Mouse (Mus musculus) T-helper 1 cell (primary cell): ENCODE data around the gene Gm7954.
"Not testable (repeated sequence)": the region's sequence is repeated elsewhere in the genome, so short reads cannot be mapped to it uniquely, and the experiment has no call there.

Experiments
- in situ Hi-C: fragments of 300-600 bp; cut with MboI, MseI; formaldehyde crosslinking; loops from one replicate; pipeline ENCODE4 v1.15.1; 2025; ENCODE audit warnings: high pct_unique_total_duplicates

Gm7954 gene

DNA sequence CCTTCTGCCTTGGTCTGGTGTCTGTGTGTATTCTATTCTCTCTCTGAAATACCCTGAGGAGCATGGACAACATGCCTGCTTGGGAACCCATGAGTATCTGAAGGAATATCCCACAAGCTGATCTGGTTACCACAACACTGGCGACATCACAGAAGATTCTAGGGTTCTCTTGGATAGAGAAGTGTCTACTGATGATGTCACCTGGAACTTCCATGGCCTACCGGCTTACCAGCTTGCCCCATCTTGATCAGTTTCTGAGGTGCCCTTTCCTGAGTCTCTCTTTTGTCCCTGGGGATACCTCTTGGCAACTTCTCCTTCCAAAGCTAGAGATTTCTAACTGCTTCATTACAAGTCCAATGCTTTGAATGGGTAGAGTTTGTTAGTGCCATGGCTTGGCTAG is at the start of gene Gm7954:
TSS of gene Gm7954 (minus strand) at position 101 of the 400 bp plus-strand sequence.
- in situ Hi-C loops: loop anchor here (5.0 kb wide), 1 partner anchor 709 kb away; the partner anchor contains the start of gene Gm17027

DNA sequence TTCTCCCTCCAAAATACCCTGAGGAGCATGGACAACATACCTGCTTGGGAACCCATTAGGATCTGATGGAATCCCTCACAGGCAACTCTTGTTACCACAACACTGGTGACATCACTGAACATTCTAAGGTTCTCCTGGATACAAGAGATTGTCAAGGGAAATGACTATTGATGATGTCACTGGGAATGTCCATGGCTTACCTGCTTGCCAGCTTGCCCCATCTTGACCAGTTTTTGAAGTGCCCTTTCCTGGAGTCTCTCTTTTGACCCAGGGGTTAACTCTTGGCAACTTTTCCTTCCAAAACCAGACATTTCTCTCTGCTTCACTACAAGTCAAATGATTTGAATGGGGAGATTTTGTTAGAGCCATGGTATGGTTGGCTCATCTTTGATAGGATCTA is 36.1 kb upstream of the Gm7954 start, which contains the start of gene Gm3486:
TSS of gene Gm3486 (minus strand) at position 101 of the 400 bp plus-strand sequence.
- in situ Hi-C loops: loop anchor here (10.0 to 25.0 kb wide), 4 partner anchors 102 to 1523 kb away; partner anchors contain the start of genes Gm10376, Gm10377 and Gm7945

DNA sequence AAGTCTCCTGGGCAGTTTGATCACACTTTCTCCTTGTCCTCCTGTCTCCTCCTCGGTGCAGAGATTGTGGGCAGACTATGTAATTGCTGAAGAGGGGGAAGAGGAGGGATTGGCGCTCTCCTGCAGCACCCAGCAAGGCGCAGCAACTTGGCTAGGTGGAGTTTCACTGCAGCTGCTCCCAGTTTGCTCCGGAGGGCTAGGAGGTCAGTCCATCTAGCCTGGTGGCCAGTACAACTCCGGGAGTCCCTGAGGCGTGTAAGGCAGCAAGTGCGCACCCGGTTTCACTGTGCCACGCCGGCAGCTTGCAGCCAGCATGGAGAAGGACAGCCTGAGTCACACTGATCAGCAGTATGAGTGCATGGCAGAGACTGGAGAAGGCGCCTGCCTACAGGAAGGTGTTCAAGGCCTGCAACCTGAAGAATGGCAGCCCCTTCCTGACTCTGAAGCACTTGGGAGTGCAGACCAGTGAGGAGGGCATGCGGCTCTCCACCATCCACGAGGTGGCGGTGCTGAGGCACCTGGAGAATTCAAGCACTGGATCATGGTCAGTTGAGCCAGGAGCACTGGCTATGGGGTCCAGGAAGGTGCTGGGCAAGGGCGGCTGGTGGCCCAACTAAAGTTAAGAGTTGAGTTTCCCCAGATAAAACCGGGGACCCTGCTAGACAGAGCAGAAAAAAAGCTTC is 27.8 kb downstream of the Gm7954 start:
- in situ Hi-C loops: loop anchor here (5.0 kb wide), 1 partner anchor 292 kb away; no protein-coding TSS in a partner anchor

DNA sequence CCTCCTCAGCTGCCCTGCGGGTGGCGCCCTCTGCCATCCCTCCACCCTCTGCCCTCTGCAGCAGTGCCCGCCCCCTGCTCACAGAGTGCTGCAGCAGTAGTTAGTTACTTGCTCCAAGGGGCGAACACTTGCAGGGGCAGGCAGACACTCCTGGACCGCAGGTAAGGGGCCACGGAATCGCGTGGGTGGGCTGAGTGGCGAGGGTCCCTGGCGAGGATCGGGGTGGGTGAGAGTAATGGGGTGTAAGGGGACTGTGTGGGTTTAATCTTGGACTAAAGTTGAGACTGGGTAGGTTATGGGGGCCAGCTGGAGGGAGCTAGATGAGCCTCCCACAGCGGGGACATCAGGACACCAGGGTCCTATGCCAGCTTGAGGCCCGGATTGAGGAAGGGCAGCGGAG is 28.6 kb downstream of the Gm7954 start:
- in situ Hi-C loops: loop anchor here (5.0 kb wide), 1 partner anchor 293 kb away; no protein-coding TSS in a partner anchor

DNA sequence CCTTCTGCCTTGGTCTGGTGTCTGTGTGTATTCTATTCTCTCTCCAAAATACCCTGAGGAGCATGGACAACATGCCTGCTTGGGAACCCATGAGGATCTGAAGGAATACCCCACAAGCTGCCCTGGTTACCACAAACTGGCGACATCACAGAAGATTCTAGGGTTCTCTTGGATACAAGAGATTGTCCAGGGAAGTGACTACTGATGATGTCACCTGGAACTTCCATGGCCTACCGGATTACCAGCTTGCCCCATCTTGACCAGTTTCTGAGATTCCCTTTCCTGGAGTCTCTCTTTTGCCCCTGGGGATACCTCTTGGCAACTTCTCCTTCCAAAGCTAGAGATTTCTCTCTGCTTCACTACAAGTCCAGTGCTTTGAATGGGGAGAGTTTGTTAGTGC is 45.1 kb downstream of the Gm7954 start, which contains the start of gene Gm6482:
TSS of gene Gm6482 (minus strand) at position 101 of the 400 bp plus-strand sequence.
- in situ Hi-C loops: not testable (repeated sequence)
